Mouse (Mus musculus) liver, embryonic 14.5 days (tissue): ENCODE measurements around the gene Lsamp. TPM values are rescaled to one million over a fixed set of nuclear protein-coding genes. Genes with fewer than 3 reads are reported as not detected.

Experiments used
- ATAC-seq: fragments of 200-750 bp; cut with Nextera tagmentation; 2 replicates; pipeline ENCODE4 v1.8.0; 2017; ENCODE audit warnings: moderate number of reproducible peaks, mild to moderate bottlenecking, moderate library complexity; ENCODE audit not compliant: insufficient read depth
- DNase-seq, 3 experiments: peaks; one replicate each; pipeline ENCODE4 v3.0.0-alpha.2; 2012 to 2013; ENCODE audit warnings: low read depth in 3 of 3, low spot score in 3 of 3
- H3K27ac ChIP-seq: fragments of 300-500 bp; sonication (generic); 2 replicates; pipeline ENCODE4 v1.5.1; 2014; ENCODE audit warnings: moderate library complexity, mild to moderate bottlenecking, control low read depth, inconsistent platforms
- H3K27me3 ChIP-seq: fragments of 300-500 bp; sonication (generic); 2 replicates; pipeline ENCODE4 v1.6.1; 2014; ENCODE audit warnings: mild to moderate bottlenecking, low read length, moderate library complexity; ENCODE audit not compliant: control insufficient read depth, insufficient read depth
- H3K36me3 ChIP-seq: fragments of 300-500 bp; sonication (generic); replicated peaks from 2 replicates; pipeline ENCODE4 v1.6.1; 2014; ENCODE audit warnings: low read depth; ENCODE audit not compliant: control insufficient read depth, insufficient read depth
- H3K4me1 ChIP-seq, 2 experiments: fragments of 200-500 bp in 1 of 2; fragments of 300-500 bp in 1 of 2; sonication (generic) in 1 of 2; replicated peaks; 2 replicates each; pipeline ENCODE4 v1.6.1; 2012 to 2014; ENCODE audit warnings: antibody characterized with exemption in 1 of 2, inconsistent platforms in 1 of 2, low read length in 1 of 2; ENCODE audit not compliant: control insufficient read depth in 2 of 2, insufficient read depth in 2 of 2
- H3K4me2 ChIP-seq: fragments of 300-500 bp; sonication (generic); 2 replicates; pipeline ENCODE4 v1.6.1; 2014; ENCODE audit warnings: low read depth, mild to moderate bottlenecking, control low read depth, moderate library complexity
- H3K4me3 ChIP-seq, 2 experiments: fragments of 200-500 bp in 1 of 2; fragments of 300-500 bp in 1 of 2; sonication (generic) in 1 of 2; 2 replicates each; pipeline ENCODE4 v1.5.1; 2012 to 2014; ENCODE audit warnings: low read depth in 2 of 2, low read length in 2 of 2, mild to moderate bottlenecking in 2 of 2, control low read depth in 1 of 2, inconsistent platforms in 1 of 2, moderate library complexity in 1 of 2; ENCODE audit not compliant: insufficient read depth in 1 of 2
- H3K9ac ChIP-seq: fragments of 300-500 bp; sonication (generic); replicated peaks from 2 replicates; pipeline ENCODE4 v1.6.1; 2014; ENCODE audit warnings: mild to moderate bottlenecking, control low read depth, moderate library complexity
- H3K9me3 ChIP-seq: fragments of 300-500 bp; sonication (generic); 2 replicates; pipeline ENCODE4 v1.6.1; 2016; ENCODE audit warnings: low read length, mixed read lengths; ENCODE audit not compliant: control insufficient read depth
- CTCF ChIP-seq: IDR thresholded peaks from 2 replicates; pipeline ENCODE4 v1.5.1; 2016; ENCODE audit warnings: antibody characterized with exemption, low read depth, control low read depth
- EP300 ChIP-seq: IDR thresholded peaks from 2 replicates; pipeline ENCODE4 v1.6.1; 2016; ENCODE audit warnings: antibody characterized with exemption, low read depth
- WGBS: fragments of 180-500 bp; shearing (Covaris S2); extraction: QIAGEN DNeasy Blood & Tissue Kit; methylation state at CpG from one replicate; pipeline ENCODE4 v1.1.7; 2014; ENCODE audit not compliant: insufficient replicate concordance; 5-methylcytosine and 5-hydroxymethylcytosine counted together
- polyA plus RNA-seq, 2 experiments: library from polyadenylated mRNA; depleted of rRNA in 1 of 2; stranded (reverse) in 1 of 2; unstranded in 1 of 2; fragments of >200 nt; fragmentation: Nextera tagmentation in 1 of 2; extraction: Ambion mirVana in 1 of 2; gene quantifications; 2 replicates each; pipeline versions ENCODE4 v1.2.1 to v1.2.3; 2012 to 2014

Lsamp gene
- polyA plus RNA-seq, 2 experiments = 0.03 to 0.06 TPM

- no peaks in the 10 kb centered on the region for H3K36me3 ChIP-seq
- no peak for ATAC-seq
- no peaks in the 10 kb centered on the region for H3K9me3 ChIP-seq
- H3K27me3 ChIP-seq = no peaks in the 10 kb centered on the region
- H3K4me2 ChIP-seq = no peak overlapping the region
- no peak for DNase-seq
- WGBS = 66% methylated on average over 2 of the region's 2 CpGs
- no peak for TF ChIP-seq CTCF
- TF ChIP-seq EP300 = no peak
- no peak overlapping the region for H3K27ac ChIP-seq
- no peaks in the 10 kb centered on the region for H3K4me1 ChIP-seq
- H3K9ac ChIP-seq = no peak overlapping the region
- no peak overlapping the region for H3K4me3 ChIP-seq
These were observed 2047.9 kb downstream of the Lsamp start for GRCm38 (mm10) chr16:42032030-42032429.

DNA sequence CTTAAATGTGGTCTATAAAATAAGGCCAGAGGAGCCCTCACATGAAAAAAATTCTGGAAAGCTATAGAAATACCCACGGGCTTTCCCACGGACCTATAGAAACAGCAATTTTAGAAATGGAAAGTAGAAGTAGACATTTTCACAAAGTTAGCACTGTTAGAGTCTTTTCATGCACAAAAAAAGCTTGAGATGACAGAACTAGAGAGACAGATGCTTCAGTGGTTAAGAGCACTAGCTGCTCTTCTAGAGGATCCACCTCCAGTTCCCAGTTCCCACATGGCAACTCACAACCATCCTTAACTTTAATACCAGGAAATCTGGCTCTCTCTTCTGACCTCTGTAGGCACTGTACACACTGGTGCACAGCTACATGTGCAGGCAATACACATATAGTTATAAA, 2049.3 kb downstream of the Lsamp start:
- H3K4me2 ChIP-seq = no peak overlapping the region
- no peak for DNase-seq
- WGBS = 73% methylated on average over 2 of the region's 2 CpGs
- H3K9me3 ChIP-seq = no peaks in the 10 kb centered on the region
- H3K27me3 ChIP-seq = no peaks in the 10 kb centered on the region
- no peak for ATAC-seq
- no peaks in the 10 kb centered on the region for H3K36me3 ChIP-seq
- TF ChIP-seq CTCF (no peak), EP300 (no peak)
- no peak overlapping the region for H3K9ac ChIP-seq
- no peaks in the 10 kb centered on the region for H3K4me1 ChIP-seq
- no peak overlapping the region for H3K4me3 ChIP-seq
- no peak overlapping the region for H3K27ac ChIP-seq

DNA sequence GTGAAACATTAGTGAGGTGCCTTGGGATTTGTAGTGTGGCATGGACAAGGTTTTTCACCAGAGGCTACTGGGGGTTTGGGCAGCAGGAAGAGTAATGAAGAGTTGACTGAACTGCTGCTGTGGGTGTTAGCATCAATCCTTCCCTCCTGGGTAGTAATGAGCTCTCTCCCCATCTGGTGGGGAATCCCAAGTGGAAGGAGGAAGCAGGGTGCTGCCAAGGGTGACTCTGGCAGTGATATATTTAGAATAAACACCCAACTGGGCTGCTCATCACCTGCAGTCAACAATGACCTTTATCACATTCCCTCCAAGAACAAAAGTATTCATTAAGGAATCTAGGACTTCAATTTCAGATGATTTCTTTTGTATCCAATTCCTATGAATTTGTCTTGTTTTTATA, 2064.0 kb downstream of the Lsamp start:
- no peak overlapping the region for H3K4me3 ChIP-seq
- no peaks in the 10 kb centered on the region for H3K27me3 ChIP-seq
- H3K4me1 ChIP-seq = no peaks in the 10 kb centered on the region
- no peak for DNase-seq
- TF ChIP-seq EP300 (no peak), CTCF (no peak)
- H3K36me3 ChIP-seq = no peaks in the 10 kb centered on the region
- ATAC-seq = no peak
- H3K9me3 ChIP-seq = no peaks in the 10 kb centered on the region
- no peak overlapping the region for H3K4me2 ChIP-seq
- no peak overlapping the region for H3K9ac ChIP-seq
- H3K27ac ChIP-seq = no peak overlapping the region

DNA sequence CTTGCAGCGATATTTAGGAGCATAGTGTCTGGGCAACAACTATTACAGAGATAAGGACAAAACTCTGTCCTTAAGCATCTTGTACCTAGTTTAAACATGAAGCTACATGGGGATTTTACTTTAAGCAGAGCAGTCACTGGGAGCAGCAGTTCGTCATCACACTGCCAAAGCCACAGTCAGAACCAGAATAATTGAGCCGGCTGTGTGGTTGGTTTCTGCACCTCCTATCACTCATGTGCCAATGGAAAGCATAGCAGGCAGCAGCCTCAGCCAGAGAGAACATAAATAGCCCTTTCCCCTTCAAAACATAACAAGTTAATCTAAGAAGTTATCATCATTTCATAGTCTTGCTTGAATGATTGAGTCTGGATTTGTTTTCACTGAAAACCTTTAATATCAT, 2075.8 kb downstream of the Lsamp start:
- no peak for DNase-seq
- WGBS = 47% methylated on average over 3 of the region's 3 CpGs

GRCm38 (mm10) chr16:42074325-42074724, 2090.2 kb downstream of the Lsamp start:
- Histone ChIP-seq H3K9me3 (no peaks in the 10 kb centered on the region), H3K4me1 (no peaks in the 10 kb centered on the region), H3K9ac (no peak overlapping the region), H3K36me3 (no peaks in the 10 kb centered on the region), H3K27me3 (no peaks in the 10 kb centered on the region), H3K27ac (no peak overlapping the region), H3K4me2 (no peak overlapping the region), H3K4me3 (no peak overlapping the region)
- 57% methylated on average over 3 of the region's 3 CpGs for WGBS
- no peak for DNase-seq
- no peak for ATAC-seq
- TF ChIP-seq EP300 = no peak
- no peak for TF ChIP-seq CTCF

More for the DNA sequence above, 2075.8 kb downstream of the Lsamp start:
- Histone ChIP-seq H3K27ac (no peak overlapping the region), H3K4me1 (no peaks in the 10 kb centered on the region), H3K36me3 (no peaks in the 10 kb centered on the region), H3K9me3 (no peaks in the 10 kb centered on the region), H3K9ac (no peak overlapping the region), H3K4me2 (no peak overlapping the region), H3K4me3 (no peak overlapping the region), H3K27me3 (no peaks in the 10 kb centered on the region)
- TF ChIP-seq EP300 (no peak), CTCF (no peak)
- ATAC-seq = no peak
